Mouse (Mus musculus) limb, embryonic 13.5 days (tissue): Measurements from ENCODE around the gene Ubtd1. TPM values are rescaled to one million over a fixed set of nuclear protein-coding genes. Genes with fewer than 3 reads are reported as not detected.

Experiments used
- ATAC-seq: fragments of 200-750 bp; cut with Nextera tagmentation; 2 replicates; pipeline ENCODE4 v1.8.0; 2017; ENCODE audit warnings: low read depth, moderate number of reproducible peaks, moderate TSS enrichment; ENCODE audit not compliant: low FRiP score
- H3K27ac ChIP-seq: fragments of 300-500 bp; sonication (generic); 2 replicates; pipeline ENCODE4 v1.5.1; 2015; ENCODE audit warnings: inconsistent platforms, mild to moderate bottlenecking, moderate library complexity
- H3K27me3 ChIP-seq: fragments of 300-500 bp; sonication (generic); 2 replicates; pipeline ENCODE4 v1.6.1; 2015; ENCODE audit warnings: mild to moderate bottlenecking, inconsistent platforms
- H3K36me3 ChIP-seq: fragments of 300-500 bp; sonication (generic); 2 replicates; pipeline ENCODE4 v1.6.1; 2015; ENCODE audit warnings: inconsistent platforms, mild to moderate bottlenecking, moderate library complexity
- H3K4me1 ChIP-seq: fragments of 300-500 bp; sonication (generic); 2 replicates; pipeline ENCODE4 v1.6.1; 2015; ENCODE audit warnings: inconsistent platforms
- H3K4me2 ChIP-seq: fragments of 300-500 bp; sonication (generic); replicated peaks from 2 replicates; pipeline ENCODE4 v1.6.1; 2015; ENCODE audit warnings: inconsistent platforms, mild to moderate bottlenecking, moderate library complexity
- H3K4me3 ChIP-seq: fragments of 300-500 bp; sonication (generic); 2 replicates; pipeline ENCODE4 v1.5.1; 2015; ENCODE audit warnings: moderate library complexity, mild to moderate bottlenecking, inconsistent platforms
- H3K9ac ChIP-seq: fragments of 300-500 bp; sonication (generic); 2 replicates; pipeline ENCODE4 v1.6.1; 2015; ENCODE audit warnings: mild to moderate bottlenecking, inconsistent platforms
- H3K9me3 ChIP-seq: fragments of 300-500 bp; sonication (generic); 2 replicates; pipeline ENCODE4 v1.6.1; 2016; ENCODE audit warnings: inconsistent platforms
- WGBS: fragments of 180-500 bp; shearing (Covaris S2); methylation state at CpG from one replicate; pipeline ENCODE4 v1.1.7; 2015; 5-methylcytosine and 5-hydroxymethylcytosine counted together
- polyA plus RNA-seq: library from polyadenylated mRNA; unstranded; fragments of >200 nt; fragmentation: Nextera tagmentation; extraction: Ambion mirVana; gene quantifications from 2 replicates; pipeline ENCODE4 v1.2.1, GENCODE M21; 2015

Gene Ubtd1
- polyA plus RNA-seq: 23.4 and 23.8 TPM in 2 replicates

DNA sequence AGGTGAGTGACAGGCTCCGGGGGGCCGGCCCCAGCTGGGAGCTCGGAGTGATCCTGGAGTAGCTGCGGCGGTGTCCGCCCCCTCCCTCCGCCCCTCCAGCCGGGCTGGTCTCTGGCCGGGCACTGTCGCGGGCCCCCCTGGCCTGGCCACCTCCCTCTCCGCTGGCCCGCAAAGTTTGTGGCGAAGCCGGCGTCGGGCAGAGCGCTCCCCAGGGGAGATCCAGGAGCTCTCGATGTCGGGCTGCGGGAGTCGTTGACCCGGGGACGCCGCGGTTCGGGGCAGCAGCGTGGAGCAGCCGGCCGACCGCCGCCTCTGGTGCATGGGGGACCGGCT lies at the start of gene Ubtd1:
Ubtd1 (plus strand) TSS at position 169 of the 333 bp plus-strand sequence.
- H3K27ac ChIP-seq: peak within 1 kb of the TSS; percentile 89
- peak within 1 kb of the TSS; percentile 85 for H3K4me2 ChIP-seq
- H3K9ac ChIP-seq: peak within 1 kb of the TSS; percentile 90
- peak within 1 kb of the TSS; percentile 91 for H3K4me3 ChIP-seq
- no peaks in the 10 kb centered on the region for H3K36me3 ChIP-seq
- 0% methylated on average over 26 of the region's 33 CpGs for whole genome bisulfite sequencing
- no peaks in the 10 kb centered on the region for H3K27me3 ChIP-seq
- ATAC-seq: no peak
- no peaks in the 10 kb centered on the region for H3K9me3 ChIP-seq
- peaks cover 44% of the 10 kb centered on the region for H3K4me1 ChIP-seq

DNA sequence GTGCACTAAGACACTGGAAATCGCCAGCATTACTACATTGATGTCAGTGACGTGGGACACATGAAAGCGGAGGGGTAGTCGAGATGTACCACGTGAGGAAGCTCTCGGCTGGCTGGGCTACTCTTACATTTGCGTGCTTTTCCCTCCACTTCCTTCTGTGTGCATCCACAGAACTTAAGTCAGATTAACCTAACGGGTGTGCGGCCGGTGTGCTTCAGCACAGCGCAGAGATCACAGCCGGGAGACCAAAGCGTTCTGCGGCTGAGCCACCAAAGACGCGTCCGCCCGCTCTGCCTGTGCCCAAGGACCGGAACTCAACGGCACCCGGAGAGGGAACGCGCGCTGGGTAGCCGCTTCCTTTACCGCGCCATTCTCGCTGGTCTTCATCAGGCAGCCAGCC lies 48.9 kb upstream of the Ubtd1 start:
- ATAC-seq: peak; percentile 28; the same call in 1 of the 2 replicates
- Histone ChIP-seq H3K4me1 (peaks cover 21% of the 10 kb centered on the region), H3K9me3 (no peaks in the 10 kb centered on the region), H3K4me3 (peak overlapping the region; percentile 87), H3K36me3 (peaks cover 42% of the 10 kb centered on the region), H3K27me3 (no peaks in the 10 kb centered on the region), H3K9ac (peak overlapping the region; percentile 85), H3K4me2 (peak overlapping the region; percentile 72), H3K27ac (peak overlapping the region; percentile 52; the same call in 1 of the 2 replicates)
- WGBS: under 1% methylated on average over 28 of the region's 28 CpGs

DNA sequence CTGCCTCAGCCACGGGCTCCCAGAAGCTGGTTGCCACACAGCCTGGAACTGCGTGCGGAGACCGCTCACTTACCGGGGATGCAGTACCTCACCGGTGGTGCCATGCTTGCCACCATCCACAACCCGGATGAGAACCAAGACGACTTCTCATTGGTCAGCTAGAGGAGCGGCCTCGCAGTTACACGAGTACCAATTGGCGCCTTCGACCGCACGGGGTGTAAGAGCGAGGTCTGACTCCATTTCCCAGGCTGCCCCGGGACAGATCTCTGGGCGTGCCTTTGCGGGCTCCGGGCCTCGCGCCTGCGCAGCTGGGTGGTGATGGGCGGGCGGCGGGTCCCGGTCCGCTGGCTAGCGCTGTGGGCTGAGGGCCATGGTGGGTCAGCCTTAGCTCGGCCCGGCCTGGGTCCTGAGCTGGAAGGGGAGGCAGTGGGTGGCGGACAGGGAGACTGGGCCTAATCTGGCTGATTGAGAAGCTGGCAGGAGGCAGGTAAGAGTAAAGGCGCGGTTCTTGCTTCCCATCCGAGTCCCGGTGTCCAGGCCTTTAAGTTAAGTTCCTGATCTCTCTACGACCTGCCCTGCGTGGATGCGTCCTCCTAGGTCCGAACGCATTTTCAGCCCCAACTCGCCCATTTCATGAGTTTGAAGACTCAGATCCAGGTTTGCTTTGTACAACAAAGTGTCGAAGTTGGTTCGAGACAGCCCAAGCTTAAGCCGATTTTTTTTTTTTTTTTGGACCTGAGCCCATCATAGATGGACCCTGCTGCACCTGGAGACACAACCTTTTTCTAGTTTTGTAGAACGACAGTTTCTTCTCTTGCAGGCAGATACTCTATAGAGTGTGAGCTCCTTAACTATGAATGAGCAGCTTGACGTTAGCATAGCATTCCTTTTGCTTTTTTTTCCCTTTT lies 48.1 kb upstream of the Ubtd1 start, which contains the start of the genes Exosc1 and Zdhhc16:
Exosc1 (minus strand) TSS at position 245 of the 908 bp plus-strand sequence.
Zdhhc16 (plus strand) TSS at position 302 of the 908 bp plus-strand sequence.
- Histone ChIP-seq H3K9ac (peak within 1 kb of the TSS; percentile 91), H3K4me3 (peak within 1 kb of the TSS; percentile 87), H3K4me2 (peak within 1 kb of the TSS; percentile 72), H3K27me3 (no peaks in the 10 kb centered on the region), H3K27ac (peak within 1 kb of the TSS; percentile 52; the same call in 1 of the 2 replicates), H3K9me3 (no peaks in the 10 kb centered on the region), H3K4me1 (peaks cover 21% of the 10 kb centered on the region), H3K36me3 (peaks cover 43% of the 10 kb centered on the region)
- ATAC-seq: peak; percentile 100
- WGBS: under 1% methylated on average over 47 of the region's 47 CpGs

DNA sequence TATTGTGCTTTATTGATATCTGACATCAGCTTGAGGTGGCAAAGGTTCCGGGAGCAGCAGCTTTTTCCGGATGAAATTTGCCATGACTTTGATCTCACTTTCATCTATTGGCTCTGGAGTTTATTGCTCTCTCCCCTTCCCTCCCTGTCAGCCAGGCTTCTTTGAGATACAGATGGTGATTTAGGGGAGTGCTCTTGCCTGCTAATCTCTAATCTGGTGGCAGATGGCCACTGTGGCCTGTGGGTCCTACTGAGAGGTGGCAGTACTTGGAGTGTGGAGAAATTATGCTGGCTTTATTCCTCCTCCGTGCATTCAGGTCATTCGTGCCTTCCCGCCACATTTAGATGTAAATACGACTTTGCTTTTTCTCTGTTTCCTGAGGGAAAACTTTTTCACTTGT lies 47.4 kb upstream of the Ubtd1 start:
- 22% methylated on average over 6 of the region's 6 CpGs for WGBS
- Histone ChIP-seq H3K4me2 (peak overlapping the region; percentile 72), H3K27ac (no peak overlapping the region), H3K4me3 (peak overlapping the region; percentile 87), H3K9me3 (no peaks in the 10 kb centered on the region), H3K36me3 (peaks cover 43% of the 10 kb centered on the region), H3K4me1 (peaks cover 21% of the 10 kb centered on the region), H3K27me3 (no peaks in the 10 kb centered on the region), H3K9ac (peak overlapping the region; percentile 91)
- no peak for ATAC-seq

DNA sequence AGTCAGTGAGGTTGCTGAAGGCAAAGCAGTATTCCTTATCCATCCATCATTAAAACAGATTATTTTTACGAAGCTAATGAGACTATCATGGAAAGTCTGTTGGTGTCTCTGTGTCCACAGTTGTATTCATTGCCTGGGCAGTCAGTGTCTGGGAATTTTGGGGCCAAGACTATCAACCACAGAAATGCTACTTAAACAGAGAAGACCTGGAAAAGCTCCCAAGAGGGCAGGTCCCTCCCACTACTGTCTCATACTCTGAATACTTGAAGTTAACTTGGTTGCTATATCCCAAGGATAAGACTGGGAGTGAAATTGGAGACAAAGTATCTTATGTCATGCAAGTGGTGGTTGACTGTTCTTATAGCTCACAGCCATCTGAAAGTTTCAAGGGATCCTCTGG lies 45.6 kb upstream of the Ubtd1 start:
- WGBS: 96% methylated on average over 1 of the region's 1 CpGs
- H3K9me3 ChIP-seq: no peaks in the 10 kb centered on the region

DNA sequence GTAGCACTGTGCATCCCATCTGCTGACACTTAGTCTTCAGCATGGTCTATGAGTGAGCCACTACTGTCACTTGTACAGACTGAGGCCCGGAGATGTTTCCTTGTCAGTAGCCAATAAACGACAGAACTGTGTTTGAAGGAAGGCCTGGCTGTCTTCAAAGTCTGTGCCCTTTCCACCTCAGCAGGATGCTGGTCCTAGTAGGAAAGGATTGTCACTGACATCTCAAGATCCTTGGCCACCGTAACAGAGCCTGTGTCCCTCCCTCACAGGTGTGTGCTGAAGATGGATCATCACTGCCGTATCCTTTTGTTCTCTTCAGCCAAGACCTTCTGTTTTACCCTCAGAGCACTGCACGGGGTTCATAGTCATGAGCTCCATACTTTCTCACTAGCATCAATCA lies 43.0 kb upstream of the Ubtd1 start:
- no peaks in the 10 kb centered on the region for H3K9me3 ChIP-seq
- peaks cover 12% of the 10 kb centered on the region for H3K4me1 ChIP-seq
- peaks cover 69% of the 10 kb centered on the region for H3K36me3 ChIP-seq
- no peak for ATAC-seq
- no peak overlapping the region for H3K4me3 ChIP-seq
- no peak overlapping the region for H3K27ac ChIP-seq
- H3K4me2 ChIP-seq: no peak overlapping the region
- H3K27me3 ChIP-seq: no peaks in the 10 kb centered on the region
- 90% methylated on average over 5 of the region's 5 CpGs for WGBS
- no peak overlapping the region for H3K9ac ChIP-seq

More for the DNA sequence above, 45.6 kb upstream of the Ubtd1 start:
- Histone ChIP-seq H3K27me3 (no peaks in the 10 kb centered on the region), H3K4me2 (no peak overlapping the region), H3K27ac (no peak overlapping the region), H3K4me1 (peaks cover 21% of the 10 kb centered on the region), H3K9ac (no peak overlapping the region), H3K4me3 (no peak overlapping the region), H3K36me3 (peaks cover 46% of the 10 kb centered on the region)
- no peak for ATAC-seq

DNA sequence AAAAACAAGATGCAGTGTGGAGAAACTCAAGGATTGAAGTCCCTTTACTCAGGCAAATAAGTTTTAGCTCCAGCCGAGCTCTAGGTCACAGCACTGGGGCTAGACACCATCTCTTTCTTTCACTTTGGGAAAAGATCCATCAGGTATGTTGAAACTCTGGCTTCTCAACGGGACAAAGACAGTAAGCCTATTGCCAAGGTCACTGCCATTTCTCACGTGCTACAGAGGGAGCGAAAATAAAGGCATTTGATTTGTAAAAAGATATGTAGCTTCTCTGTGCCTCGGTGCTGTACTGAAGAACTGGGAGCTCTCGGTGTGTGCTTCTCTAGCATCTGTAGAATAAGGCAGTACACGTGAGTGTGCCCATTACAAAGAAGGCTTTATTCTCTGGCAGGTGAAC lies 37.7 kb upstream of the Ubtd1 start:
- H3K9ac ChIP-seq: no peak overlapping the region
- no peaks in the 10 kb centered on the region for H3K27me3 ChIP-seq
- H3K9me3 ChIP-seq: 0 out of 2 replicates have a peak, but pooled peaks cover 7% of the 10 kb centered on the region
- ATAC-seq: no peak
- no peaks in the 10 kb centered on the region for H3K4me1 ChIP-seq
- H3K4me2 ChIP-seq: no peak overlapping the region
- H3K27ac ChIP-seq: no peak overlapping the region
- H3K36me3 ChIP-seq: peaks cover 96% of the 10 kb centered on the region
- H3K4me3 ChIP-seq: no peak overlapping the region
- 90% methylated on average over 7 of the region's 7 CpGs for WGBS

DNA sequence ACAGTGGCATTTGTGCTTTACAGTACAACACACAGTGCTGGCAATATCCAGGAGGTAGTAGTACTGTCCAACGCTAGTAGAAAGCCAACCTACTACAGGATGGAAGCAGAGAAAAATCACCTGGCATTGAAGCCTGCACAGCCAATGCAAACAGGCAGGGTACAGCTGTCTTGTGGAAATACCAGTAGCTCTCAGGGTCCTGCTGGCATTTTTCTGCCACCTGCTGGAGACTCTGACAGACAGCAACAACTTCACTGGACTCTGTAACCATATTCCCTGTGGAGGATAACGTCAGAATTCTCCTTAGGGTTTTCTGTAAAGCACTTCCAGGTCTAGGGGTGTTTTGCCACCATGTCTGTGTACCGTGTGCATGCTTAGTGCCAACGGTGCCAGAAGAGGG lies 29.3 kb upstream of the Ubtd1 start:
- 79% methylated on average over 4 of the region's 4 CpGs for WGBS
- ATAC-seq: peak; percentile 51; the same call in 1 of the 2 replicates
- no peak overlapping the region for H3K4me3 ChIP-seq

DNA sequence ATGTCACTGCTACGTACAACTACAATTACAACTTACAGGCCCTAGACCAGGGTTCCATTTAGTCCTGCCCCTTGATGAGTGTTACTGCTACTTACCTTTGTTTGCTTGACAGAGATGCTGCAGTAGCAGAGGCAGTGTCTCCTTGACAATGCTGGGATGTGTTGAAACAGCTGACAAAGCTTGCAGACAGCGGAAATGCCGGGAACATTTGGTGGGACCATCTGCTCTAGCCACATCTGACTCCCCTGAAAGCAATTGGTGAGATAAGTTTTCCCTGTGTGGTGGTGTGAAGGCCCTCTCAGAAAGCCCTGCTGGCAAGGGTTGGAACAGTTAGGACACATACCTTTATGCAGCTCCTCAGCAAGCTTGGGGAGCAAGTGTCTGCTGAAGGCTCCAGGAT lies 28.0 kb upstream of the Ubtd1 start:
- ATAC-seq: no peak

More for the DNA sequence above, 29.3 kb upstream of the Ubtd1 start:
- H3K27ac ChIP-seq: no peak overlapping the region
- no peak overlapping the region for H3K9ac ChIP-seq
- H3K4me1 ChIP-seq: no peaks in the 10 kb centered on the region
- no peaks in the 10 kb centered on the region for H3K27me3 ChIP-seq
- no peak overlapping the region for H3K4me2 ChIP-seq
- no peaks in the 10 kb centered on the region for H3K9me3 ChIP-seq
- peaks cover 98% of the 10 kb centered on the region for H3K36me3 ChIP-seq

DNA sequence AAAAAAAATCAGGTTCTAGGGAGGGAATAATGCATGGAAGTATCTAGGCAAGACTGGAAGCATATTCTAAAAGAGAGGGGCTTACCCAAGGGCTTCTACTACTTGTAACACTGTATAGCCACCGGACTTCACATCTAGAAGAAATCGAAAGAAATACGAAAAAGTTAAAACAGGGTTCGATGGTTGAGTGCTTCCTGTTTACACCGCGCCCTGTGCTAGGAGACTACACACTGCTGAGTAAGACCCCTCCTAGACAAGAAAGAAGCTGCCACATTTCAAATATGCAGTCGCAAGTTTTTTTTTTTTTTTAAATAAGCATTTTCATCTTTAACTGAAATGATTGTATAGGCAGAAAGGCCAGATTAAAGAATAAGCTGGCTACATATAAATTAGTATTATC lies 11.9 kb upstream of the Ubtd1 start:
- Histone ChIP-seq H3K9me3 (no peaks in the 10 kb centered on the region), H3K36me3 (peaks cover 49% of the 10 kb centered on the region), H3K4me2 (no peak overlapping the region), H3K27ac (no peak overlapping the region), H3K4me1 (peaks cover 8% of the 10 kb centered on the region), H3K4me3 (no peak overlapping the region), H3K27me3 (no peaks in the 10 kb centered on the region), H3K9ac (no peak overlapping the region)
- WGBS: 98% methylated on average over 7 of the region's 7 CpGs
- no peak for ATAC-seq

More for the DNA sequence above, 28.0 kb upstream of the Ubtd1 start:
- no peak overlapping the region for H3K4me3 ChIP-seq
- H3K9me3 ChIP-seq: no peaks in the 10 kb centered on the region
- no peak overlapping the region for H3K9ac ChIP-seq
- no peaks in the 10 kb centered on the region for H3K27me3 ChIP-seq
- 89% methylated on average over 3 of the region's 3 CpGs for WGBS
- no peak overlapping the region for H3K4me2 ChIP-seq
- peaks cover 98% of the 10 kb centered on the region for H3K36me3 ChIP-seq
- H3K4me1 ChIP-seq: no peaks in the 10 kb centered on the region
- H3K27ac ChIP-seq: no peak overlapping the region

DNA sequence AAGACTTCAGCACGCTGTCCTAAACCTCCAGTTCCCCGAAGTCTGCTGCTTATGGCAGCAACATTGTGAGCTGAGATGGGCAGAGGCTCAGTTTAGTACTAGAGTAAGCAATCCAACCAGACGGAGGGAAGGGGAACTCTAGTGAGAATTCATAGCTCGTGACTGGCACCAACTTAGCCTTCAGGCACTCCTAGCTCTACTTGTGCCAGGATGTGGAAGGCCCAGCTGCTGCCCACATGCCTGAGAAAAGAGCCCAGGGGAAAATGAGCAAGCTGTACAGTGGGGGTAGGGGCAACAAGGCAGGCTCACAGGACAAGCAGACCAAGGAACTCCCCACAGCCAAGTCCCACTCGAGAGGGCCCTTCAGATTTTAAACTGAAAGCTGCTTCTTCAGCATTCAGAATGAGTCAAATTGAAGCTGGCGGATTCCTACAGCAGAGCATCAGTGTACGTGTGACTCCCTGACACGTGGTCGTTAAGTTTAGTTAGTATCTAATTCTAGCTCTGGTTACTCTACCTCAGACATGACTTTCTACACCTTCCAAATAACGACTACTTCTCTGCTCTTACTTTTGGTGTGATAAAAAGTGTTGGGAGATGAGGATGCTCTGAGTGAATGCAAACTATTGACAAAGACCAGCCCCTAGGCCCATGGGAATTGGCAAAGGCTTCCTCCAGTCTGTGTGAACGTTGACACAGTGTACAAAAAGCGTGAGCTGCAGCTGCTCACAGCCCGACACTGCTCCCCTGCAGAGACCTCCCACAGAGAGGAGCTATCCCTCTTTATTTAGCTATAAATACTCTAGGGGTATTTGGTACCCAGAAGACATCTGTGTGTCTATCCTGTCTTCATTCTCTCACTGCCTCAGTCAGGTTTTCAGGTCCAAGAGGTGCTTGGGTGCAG lies 7.4 kb upstream of the Ubtd1 start:
- no peak overlapping the region for H3K27ac ChIP-seq
- peaks cover 30% of the 10 kb centered on the region for H3K4me1 ChIP-seq
- H3K9ac ChIP-seq: no peak overlapping the region
- H3K4me2 ChIP-seq: no peak overlapping the region
- ATAC-seq: no peak
- no peak overlapping the region for H3K4me3 ChIP-seq
- 63% methylated on average over 13 of the region's 13 CpGs for WGBS
- H3K36me3 ChIP-seq: peaks cover 5% of the 10 kb centered on the region
- no peaks in the 10 kb centered on the region for H3K9me3 ChIP-seq
- H3K27me3 ChIP-seq: no peaks in the 10 kb centered on the region

DNA sequence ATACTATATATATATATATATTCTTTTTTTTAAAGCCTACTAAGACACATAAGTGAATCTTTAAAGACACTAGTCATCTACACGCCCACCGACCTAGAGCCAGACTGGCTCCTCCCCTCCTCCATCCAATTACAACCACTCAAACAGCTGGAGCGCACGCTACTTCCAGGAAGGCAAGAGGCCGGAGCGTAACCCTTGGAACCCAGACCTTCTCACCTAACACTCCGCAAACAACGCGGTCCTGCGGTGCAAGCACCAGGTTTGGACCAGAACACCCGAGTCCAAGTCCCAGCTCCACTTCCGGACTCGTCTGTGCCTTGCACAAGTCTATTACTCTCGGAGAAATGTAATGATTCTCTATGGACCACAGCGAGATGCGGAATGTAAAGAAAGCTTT lies 1.1 kb upstream of the Ubtd1 start:
- H3K9ac ChIP-seq: peak overlapping the region; percentile 90
- peak overlapping the region; percentile 91 for H3K4me3 ChIP-seq
- peaks cover 46% of the 10 kb centered on the region for H3K4me1 ChIP-seq
- peak overlapping the region; percentile 80 for H3K4me2 ChIP-seq
- H3K27ac ChIP-seq: peak overlapping the region; percentile 89
- ATAC-seq: no peak
- no peaks in the 10 kb centered on the region for H3K36me3 ChIP-seq
- 0% methylated on average over 16 of the region's 16 CpGs for WGBS
- H3K9me3 ChIP-seq: no peaks in the 10 kb centered on the region
- H3K27me3 ChIP-seq: no peaks in the 10 kb centered on the region
